Mouse (Mus musculus) thymus, postnatal 36 days (tissue): ENCODE measurements around the gene Wdr53.
"Not testable (repeated sequence)": the region's sequence is repeated elsewhere in the genome, so short reads cannot be mapped to it uniquely, and the experiment has no call there.

ENCODE experiments used
- DNase-seq, 2 experiments: peaks; one replicate each; pipeline ENCODE4 v3.0.0; 2022; ENCODE audit warnings: mixed read lengths in 2 of 2

Gene Wdr53

DNA sequence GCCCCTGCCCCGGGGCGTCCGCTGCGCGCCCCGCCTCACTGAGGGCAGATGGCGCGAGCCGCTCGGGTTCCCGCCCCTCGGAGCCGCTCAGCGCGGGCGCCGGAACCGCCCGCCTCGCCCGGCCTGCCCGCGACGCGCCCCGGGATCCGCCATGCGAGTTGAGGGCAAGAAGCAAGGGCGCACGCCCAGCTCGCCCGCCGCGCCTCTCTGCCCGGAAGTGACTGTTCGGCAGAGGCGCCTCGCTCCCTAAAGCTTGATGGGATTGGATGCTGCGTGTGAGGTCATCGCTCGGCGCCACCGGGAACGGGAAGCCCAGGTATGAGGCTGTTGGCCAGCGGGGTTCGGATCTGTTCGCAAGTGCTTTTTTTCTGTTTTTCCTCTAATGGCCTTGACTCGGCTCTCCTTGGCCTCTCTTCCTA, at the start of gene Wdr53, which contains the start of gene Fbxo45:
Wdr53 (plus strand) TSS at position 276 of the 419 bp plus-strand sequence.
Fbxo45 (minus strand) TSS at position 207 of the 419 bp plus-strand sequence.
- peak; percentile 94 to 98 for DNase-seq

GRCm38 (mm10) chr16:32200256-32201003, 46.6 kb upstream of the Wdr53 start:
- peak; percentile 58 to 67 for DNase-seq

GRCm38 (mm10) chr16:32201004-32201325, 46.1 kb upstream of the Wdr53 start:
- DNase-seq, result no peak

- DNase-seq, result peak; percentile 90 to 96
These were observed 44.3 kb upstream of the Wdr53 start for GRCm38 (mm10) chr16:32202681-32203080.

DNA sequence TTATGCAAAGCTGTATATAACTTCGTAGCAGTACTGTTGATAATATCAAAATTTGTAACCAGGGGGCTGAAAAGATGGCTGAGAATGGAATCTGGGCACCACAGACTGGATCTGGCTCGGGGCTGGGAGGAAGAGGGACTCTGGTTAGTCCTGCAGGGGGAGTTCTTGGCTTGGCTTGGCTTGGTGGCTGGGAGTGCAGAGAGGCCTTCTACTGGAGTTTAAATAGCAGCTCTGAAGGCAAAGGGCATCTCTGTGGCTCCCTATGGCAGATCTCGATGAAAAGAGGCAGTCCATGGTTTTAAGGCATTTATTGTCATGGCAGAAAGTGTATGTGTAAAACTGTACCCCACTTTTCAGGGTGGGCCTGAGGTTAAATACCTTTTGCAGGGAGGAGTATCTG, 42.1 kb upstream of the Wdr53 start:
- DNase-seq, result no peak

DNA sequence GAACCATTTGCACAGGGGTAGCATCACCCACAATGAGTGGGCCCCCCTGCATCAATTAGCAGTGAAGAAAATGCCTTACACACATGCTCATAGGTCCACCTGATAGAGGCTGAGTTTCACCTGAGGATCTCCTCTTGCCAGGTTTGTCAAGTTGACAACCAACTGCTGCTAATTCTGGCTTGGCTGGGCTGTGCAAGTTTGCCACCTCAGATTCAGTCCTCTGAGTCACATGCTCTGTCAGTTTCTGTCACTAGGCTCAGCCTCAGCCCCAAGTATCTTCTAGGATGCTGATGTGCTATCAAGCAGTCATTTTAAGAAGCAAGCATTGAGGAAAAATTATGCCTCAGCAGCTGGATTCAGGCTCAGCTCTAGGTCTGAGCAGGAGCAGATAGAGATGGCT, 32.9 kb upstream of the Wdr53 start:
- DNase-seq, result no peak

GRCm38 (mm10) chr16:32214804-32215576, 32.0 kb upstream of the Wdr53 start:
- no peak for DNase-seq

GRCm38 (mm10) chr16:32221803-32222202, 25.2 kb upstream of the Wdr53 start:
- no peak for DNase-seq

GRCm38 (mm10) chr16:32222399-32222798, 24.6 kb upstream of the Wdr53 start:
- DNase-seq, result no peak

GRCm38 (mm10) chr16:32232050-32232449, 15.0 kb upstream of the Wdr53 start:
- DNase-seq, result not testable (repeated sequence)

GRCm38 (mm10) chr16:32237930-32238680, 8.9 kb upstream of the Wdr53 start:
- no peak for DNase-seq

GRCm38 (mm10) chr16:32239428-32240312, 7.4 kb upstream of the Wdr53 start:
- DNase-seq, result no peak

GRCm38 (mm10) chr16:32243901-32244300, 3.1 kb upstream of the Wdr53 start:
- DNase-seq, result no peak

DNA sequence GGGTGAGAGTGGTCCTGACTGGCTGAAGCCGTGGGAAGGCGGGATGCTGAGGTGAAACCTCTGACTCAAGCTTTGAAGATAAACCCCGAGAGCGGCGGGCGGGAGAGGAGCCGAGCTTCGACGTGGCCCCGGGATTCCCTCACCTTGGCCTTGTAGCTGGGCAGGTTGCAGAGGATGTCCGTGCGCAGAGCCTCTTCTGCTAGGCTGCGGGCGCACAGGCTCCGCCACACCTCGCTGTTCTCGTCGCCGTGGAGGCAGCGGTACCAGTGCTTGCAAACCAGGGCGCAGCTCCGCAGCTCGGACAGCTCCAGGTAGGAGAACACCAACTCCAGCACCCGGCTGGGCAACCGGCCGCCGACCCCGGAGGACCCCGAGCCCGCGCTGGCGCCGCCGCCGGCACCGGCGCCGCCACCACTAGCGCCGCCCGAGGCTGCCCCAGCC, 656 bp upstream of the Wdr53 start:
- DNase-seq, result peak; percentile 48 to 67

- DNase-seq, result peak; percentile 21 to 26
These were observed 17.2 kb downstream of the Wdr53 start for GRCm38 (mm10) chr16:32264225-32264624.

GRCm38 (mm10) chr16:32271291-32271690, 24.3 kb downstream of the Wdr53 start, which contains the start of gene Smco1:
Smco1 (plus strand) TSS chr16:32271468.
- DNase-seq, result no peak

DNA sequence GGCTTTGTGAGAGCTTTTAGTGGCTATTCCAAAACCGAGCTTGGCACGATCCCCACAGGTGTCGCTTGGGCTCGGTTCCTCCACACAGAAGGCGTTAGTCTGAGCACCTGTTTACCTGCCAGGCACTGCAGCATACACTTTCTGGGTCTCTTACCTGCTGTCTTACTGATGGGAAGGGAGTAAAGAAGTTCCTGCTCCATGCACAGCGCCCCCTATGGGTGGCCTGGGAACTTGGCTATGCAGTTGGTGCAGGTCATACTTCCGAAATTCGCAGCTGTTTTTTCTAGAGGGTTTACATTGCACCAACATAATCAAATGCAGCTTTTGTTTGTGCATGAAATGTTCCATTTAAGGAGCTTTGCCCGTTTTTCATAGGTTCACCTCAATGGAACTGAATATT, 26.3 kb downstream of the Wdr53 start:
- peak; percentile 14 to 19 for DNase-seq

DNA sequence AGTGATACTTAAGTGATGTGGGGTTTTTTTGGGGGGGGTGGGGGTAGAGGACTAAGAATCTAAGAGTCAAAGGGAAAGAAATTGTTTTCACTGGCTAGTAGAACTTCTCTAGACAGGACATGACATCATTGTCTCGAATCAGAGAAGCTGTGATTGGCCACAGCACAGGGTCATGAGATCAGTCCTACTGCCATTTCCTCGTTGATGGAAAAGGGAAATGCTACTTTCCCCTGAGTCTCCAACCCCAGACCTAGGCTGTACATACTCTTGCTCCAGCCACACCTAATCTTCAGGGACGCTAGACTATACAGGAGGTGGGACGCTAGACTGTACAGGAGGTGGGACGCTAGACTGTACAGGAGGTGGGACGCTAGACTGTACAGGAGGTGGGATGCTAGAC, 28.0 kb downstream of the Wdr53 start:
- no peak for DNase-seq

DNA sequence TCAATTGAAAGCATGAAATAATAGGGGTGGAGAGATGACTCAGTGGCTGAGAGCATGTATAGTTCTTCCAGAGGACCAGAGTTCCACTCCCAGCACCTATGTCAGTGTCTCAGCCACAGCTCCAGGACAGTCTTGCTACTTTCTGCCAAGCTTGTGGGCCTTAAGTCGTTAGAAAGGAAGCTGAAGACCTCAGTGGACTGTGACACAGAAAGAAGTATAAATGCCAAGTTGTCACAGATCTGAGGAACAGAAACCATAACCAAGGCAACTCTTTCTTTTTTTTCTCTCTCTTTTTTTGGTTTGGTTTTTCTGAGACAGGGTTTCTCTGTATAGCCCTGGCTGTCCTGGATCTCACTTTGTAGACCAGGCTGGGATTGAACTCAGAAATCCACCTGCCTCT, 28.8 kb downstream of the Wdr53 start:
- DNase-seq, result no peak

DNA sequence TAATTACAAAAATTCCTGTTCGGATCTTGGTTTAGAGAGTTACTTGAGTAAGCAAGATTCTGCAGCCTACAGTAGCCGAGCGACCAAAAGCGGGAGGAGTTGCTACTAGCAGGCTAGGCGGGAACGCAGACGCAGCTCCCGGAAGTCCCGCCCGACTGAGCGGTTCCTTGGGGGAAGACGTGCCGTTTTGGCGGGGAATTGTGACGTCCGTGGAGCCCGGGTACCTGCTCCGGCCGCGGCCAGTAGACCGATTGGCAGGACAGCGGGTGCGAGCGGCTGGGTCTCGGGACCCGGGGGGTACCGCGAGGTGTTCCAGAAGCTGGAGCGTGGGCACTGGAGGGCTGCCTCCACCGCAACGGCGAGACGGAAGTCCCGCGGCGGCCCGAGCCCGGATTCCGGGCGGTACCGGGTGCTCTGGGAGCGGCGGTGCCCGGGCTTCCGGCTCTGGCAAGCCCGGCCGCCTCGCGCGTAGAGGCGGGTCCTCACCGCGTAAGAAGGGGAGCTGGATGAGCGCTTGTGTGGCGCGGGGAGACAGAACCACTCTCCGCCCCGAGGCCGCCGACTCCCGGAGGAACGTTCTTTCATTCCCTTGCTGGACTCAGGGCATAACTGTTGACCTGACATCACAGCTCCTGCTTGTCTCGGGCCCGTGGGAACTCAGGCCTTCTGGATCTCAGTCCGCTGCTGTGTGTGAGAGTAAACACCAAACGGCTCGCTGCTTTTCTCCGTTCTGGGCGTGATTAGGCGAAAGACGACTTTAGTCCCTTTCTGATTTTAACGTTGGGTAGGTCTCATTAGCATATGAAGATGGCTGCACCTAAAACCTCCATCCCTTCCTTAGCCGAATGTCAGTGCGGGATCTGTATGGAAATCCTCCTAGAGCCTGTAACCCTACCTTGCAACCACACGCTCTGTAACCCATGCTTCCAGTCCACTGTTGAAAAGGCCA, 30.6 kb downstream of the Wdr53 start, which contains the start of gene Rnf168:
Rnf168 (plus strand) TSS at position 152 of the 949 bp plus-strand sequence.
- peak; percentile 87 for DNase-seq

DNA sequence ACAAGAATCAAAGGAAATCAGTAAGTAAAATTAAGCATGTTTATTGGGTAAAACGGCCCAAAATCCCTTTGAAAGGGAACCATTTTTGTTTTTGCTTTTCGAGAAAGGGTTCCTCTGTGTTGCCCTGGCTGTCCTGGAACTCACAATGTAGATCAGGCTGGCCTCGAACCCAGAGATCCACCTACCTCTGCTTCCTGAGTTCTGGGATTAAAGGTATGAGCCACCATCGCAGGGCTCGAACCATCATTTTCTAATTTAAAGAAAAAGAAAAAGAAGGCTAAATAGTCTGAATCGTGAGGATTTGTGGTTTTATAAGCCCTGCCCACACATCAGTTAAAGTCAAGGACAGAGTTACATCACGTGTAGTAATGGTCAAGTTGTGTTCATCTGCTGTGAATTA, 31.4 kb downstream of the Wdr53 start:
- no peak for DNase-seq
